Mouse (Mus musculus): Measurements from ENCODE around the gene Atp5h. TPM values are rescaled to one million over a fixed set of nuclear protein-coding genes. Genes with fewer than 3 reads are reported as not detected.
"Not testable (repeated sequence)": the region's sequence is repeated elsewhere in the genome, so short reads cannot be mapped to it uniquely, and the experiment has no call there.

The Atp5h gene
- polyA plus RNA-seq, 1 experiment = 166 TPM

- Histone ChIP-seq H3K36me3 (ENCODE audit: control insufficient read depth, insufficient read depth, low read length) (no peaks in the 10 kb centered on the region), H3K27me3 (ENCODE audit: control insufficient read depth, insufficient read depth, low read length) (no peaks in the 10 kb centered on the region), H3K4me1 (ENCODE audit: control insufficient read depth, insufficient read depth, low read length) (no peaks in the 10 kb centered on the region; the same call in 1 of the 2 replicates), H3K27ac (ENCODE audit: control insufficient read depth, insufficient read depth, low read depth, low read length) (no peak overlapping the region), H3K4me3 (ENCODE audit: control insufficient read depth, low read depth, low read length) (no peak overlapping the region)
- TF ChIP-seq CTCF (IDR thresholded peaks at IDR 0.05; ENCODE audit: control insufficient read depth, insufficient read depth, insufficient replicate concordance, low read depth, low read length) (no peak), POLR2A (IDR thresholded peaks at IDR 0.05; ENCODE audit: control insufficient read depth, low read depth, low read length) (no peak)
Observed at GRCm38 (mm10) chr11:115457405-115457804, 37.6 kb upstream of the Atp5h start.

GRCm38 (mm10) chr11:115456182-115456581, 36.4 kb upstream of the Atp5h start:
- H3K4me3 ChIP-seq (ENCODE audit: control insufficient read depth, low read depth, low read length) = no peak overlapping the region
- TF ChIP-seq CTCF (IDR thresholded peaks at IDR 0.05; ENCODE audit: control insufficient read depth, insufficient read depth, insufficient replicate concordance, low read depth, low read length) (no peak), POLR2A (IDR thresholded peaks at IDR 0.05; ENCODE audit: control insufficient read depth, low read depth, low read length) (no peak)
- no peak overlapping the region for H3K27ac ChIP-seq (ENCODE audit: control insufficient read depth, insufficient read depth, low read depth, low read length)
- no peaks in the 10 kb centered on the region; the same call in 1 of the 2 replicates for H3K4me1 ChIP-seq (ENCODE audit: control insufficient read depth, insufficient read depth, low read length)
- no peaks in the 10 kb centered on the region for H3K27me3 ChIP-seq (ENCODE audit: control insufficient read depth, insufficient read depth, low read length)
- H3K36me3 ChIP-seq (ENCODE audit: control insufficient read depth, insufficient read depth, low read length) = no peaks in the 10 kb centered on the region

DNA sequence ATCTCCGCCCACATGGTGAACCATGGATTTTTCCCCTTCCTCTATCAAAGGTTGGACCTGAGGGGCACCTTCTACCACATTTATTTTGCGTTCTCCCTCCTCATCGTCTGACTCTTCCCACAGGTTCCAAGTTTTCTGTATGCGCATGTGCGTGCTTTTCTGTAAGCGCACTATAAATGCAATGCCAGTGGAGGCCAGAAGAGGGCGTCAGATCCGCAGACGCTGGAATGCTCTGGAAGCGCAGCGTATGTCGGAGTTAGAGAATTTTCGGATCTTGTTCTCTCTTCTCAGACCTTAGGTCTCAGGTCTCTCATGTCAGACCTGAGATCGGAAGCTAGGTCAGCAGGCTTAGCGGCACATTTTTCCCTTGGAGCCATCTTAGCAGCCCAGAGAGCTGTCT, 35.9 kb upstream of the Atp5h start:
- Histone ChIP-seq H3K36me3 (ENCODE audit: control insufficient read depth, insufficient read depth, low read length) (no peaks in the 10 kb centered on the region), H3K27me3 (ENCODE audit: control insufficient read depth, insufficient read depth, low read length) (no peaks in the 10 kb centered on the region), H3K4me3 (ENCODE audit: control insufficient read depth, low read depth, low read length) (peak overlapping the region; percentile 47), H3K4me1 (ENCODE audit: control insufficient read depth, insufficient read depth, low read length) (no peaks in the 10 kb centered on the region; the same call in none of the 2 replicates), H3K27ac (ENCODE audit: control insufficient read depth, insufficient read depth, low read depth, low read length) (no peak overlapping the region)
- TF ChIP-seq CTCF (IDR thresholded peaks at IDR 0.05; ENCODE audit: control insufficient read depth, insufficient read depth, insufficient replicate concordance, low read depth, low read length) = peak; percentile 88; the same call in 1 of the 2 replicates
- no peak for TF ChIP-seq POLR2A (IDR thresholded peaks at IDR 0.05; ENCODE audit: control insufficient read depth, low read depth, low read length)

- H3K27ac ChIP-seq (ENCODE audit: control insufficient read depth, insufficient read depth, low read depth, low read length); H3K36me3 ChIP-seq (ENCODE audit: control insufficient read depth, insufficient read depth, low read length); H3K4me1 ChIP-seq (ENCODE audit: control insufficient read depth, insufficient read depth, low read length); H3K4me3 ChIP-seq (ENCODE audit: control insufficient read depth, low read depth, low read length); H3K27me3 ChIP-seq (ENCODE audit: control insufficient read depth, insufficient read depth, low read length): not testable (repeated sequence)
Observed at GRCm38 (mm10) chr11:115454822-115455221, 35.1 kb upstream of the Atp5h start.

- Histone ChIP-seq H3K36me3 (ENCODE audit: control insufficient read depth, insufficient read depth, low read length) (no peaks in the 10 kb centered on the region), H3K27ac (ENCODE audit: control insufficient read depth, insufficient read depth, low read depth, low read length) (no peak overlapping the region), H3K4me1 (ENCODE audit: control insufficient read depth, insufficient read depth, low read length) (peaks cover 2% of the 10 kb centered on the region), H3K27me3 (ENCODE audit: control insufficient read depth, insufficient read depth, low read length) (no peaks in the 10 kb centered on the region), H3K4me3 (ENCODE audit: control insufficient read depth, low read depth, low read length) (no peak overlapping the region)
- TF ChIP-seq POLR2A (IDR thresholded peaks at IDR 0.05; ENCODE audit: control insufficient read depth, low read depth, low read length) (no peak), CTCF (IDR thresholded peaks at IDR 0.05; ENCODE audit: control insufficient read depth, insufficient read depth, insufficient replicate concordance, low read depth, low read length) (no peak)
Observed at GRCm38 (mm10) chr11:115453306-115453705, 33.5 kb upstream of the Atp5h start.

DNA sequence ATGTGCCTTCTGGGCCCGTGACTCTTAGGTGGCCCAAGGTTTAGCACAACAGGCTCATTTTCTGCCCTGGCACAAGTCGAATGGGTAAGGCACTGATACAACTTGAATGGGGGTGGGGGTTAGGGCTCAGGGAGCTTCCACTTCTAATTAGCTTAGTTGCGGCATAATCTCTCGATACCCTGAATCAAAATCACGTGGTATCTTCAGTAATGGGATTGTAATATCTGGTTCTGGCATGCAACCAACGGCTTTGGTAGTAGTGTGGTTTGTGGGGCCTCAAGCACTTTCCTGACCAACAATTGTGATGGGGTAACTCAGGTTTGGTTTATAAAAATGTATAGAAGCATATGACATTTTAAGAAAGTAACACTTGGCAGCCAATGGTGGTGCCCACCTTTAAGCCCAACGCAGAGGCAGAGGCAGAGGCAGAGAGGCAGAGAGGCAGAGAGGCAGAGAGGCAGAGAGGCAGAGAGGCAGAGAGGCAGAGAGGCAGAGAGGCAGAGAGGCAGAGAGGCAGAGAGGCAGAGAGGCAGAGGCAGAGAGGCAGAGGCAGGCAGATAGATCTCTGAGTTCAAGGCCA, 32.6 kb upstream of the Atp5h start:
- TF ChIP-seq POLR2A (IDR thresholded peaks at IDR 0.05; ENCODE audit: control insufficient read depth, low read depth, low read length) (no peak), CTCF (IDR thresholded peaks at IDR 0.05; ENCODE audit: control insufficient read depth, insufficient read depth, insufficient replicate concordance, low read depth, low read length) (no peak)
- Histone ChIP-seq H3K4me1 (ENCODE audit: control insufficient read depth, insufficient read depth, low read length) (peaks cover 2% of the 10 kb centered on the region), H3K27ac (ENCODE audit: control insufficient read depth, insufficient read depth, low read depth, low read length) (no peak overlapping the region), H3K36me3 (ENCODE audit: control insufficient read depth, insufficient read depth, low read length) (no peaks in the 10 kb centered on the region), H3K4me3 (ENCODE audit: control insufficient read depth, low read depth, low read length) (no peak overlapping the region), H3K27me3 (ENCODE audit: control insufficient read depth, insufficient read depth, low read length) (no peaks in the 10 kb centered on the region)

DNA sequence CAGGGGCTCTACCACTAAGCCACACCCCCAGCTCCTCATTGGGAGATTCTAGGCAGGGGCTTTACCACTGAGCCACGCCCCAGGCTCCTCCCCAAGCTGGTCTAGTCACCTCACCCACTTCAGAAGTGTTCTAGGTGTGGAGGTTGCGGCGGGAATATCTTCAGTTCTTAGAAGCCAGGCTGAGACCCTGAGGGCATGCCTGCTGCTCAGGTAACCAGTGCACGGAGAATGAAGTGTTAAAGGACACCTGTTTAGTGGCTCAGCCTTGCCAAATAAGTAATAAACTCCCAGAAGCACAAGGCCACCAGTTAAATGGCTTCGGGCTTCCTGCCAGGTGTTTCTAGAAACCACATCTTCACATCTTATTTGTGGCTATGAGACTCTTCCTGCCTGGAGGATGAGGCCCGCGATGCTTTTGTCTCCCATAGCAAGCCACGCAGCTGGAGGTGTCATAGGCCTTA, 32.0 kb upstream of the Atp5h start:
- no peak overlapping the region for H3K4me3 ChIP-seq (ENCODE audit: control insufficient read depth, low read depth, low read length)
- H3K27ac ChIP-seq (ENCODE audit: control insufficient read depth, insufficient read depth, low read depth, low read length) = no peak overlapping the region
- H3K27me3 ChIP-seq (ENCODE audit: control insufficient read depth, insufficient read depth, low read length) = no peaks in the 10 kb centered on the region
- peaks cover 2% of the 10 kb centered on the region for H3K4me1 ChIP-seq (ENCODE audit: control insufficient read depth, insufficient read depth, low read length)
- H3K36me3 ChIP-seq (ENCODE audit: control insufficient read depth, insufficient read depth, low read length) = no peaks in the 10 kb centered on the region
- no peak for TF ChIP-seq POLR2A (IDR thresholded peaks at IDR 0.05; ENCODE audit: control insufficient read depth, low read depth, low read length)
- TF ChIP-seq CTCF (IDR thresholded peaks at IDR 0.05; ENCODE audit: control insufficient read depth, insufficient read depth, insufficient replicate concordance, low read depth, low read length) = no peak

DNA sequence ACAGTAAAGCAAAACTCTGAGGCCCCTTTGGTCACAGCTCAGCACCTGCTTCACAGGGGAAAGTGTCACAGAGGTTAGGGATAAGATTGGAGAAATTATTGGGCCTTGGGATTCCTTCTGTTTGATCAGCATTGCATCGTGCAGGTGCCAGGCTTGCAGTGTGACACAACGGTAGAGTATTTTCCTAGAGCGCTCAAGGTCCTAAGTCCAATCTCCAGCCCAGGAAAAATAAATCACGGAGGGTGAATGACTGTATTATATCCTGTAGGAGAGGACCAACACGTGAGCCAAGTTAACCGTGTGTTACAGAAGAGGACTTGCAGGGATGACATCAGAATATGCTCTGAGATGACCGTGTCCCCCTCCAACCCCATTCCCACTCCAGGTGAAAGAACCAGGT, 30.4 kb upstream of the Atp5h start:
- no peak overlapping the region for H3K27ac ChIP-seq (ENCODE audit: control insufficient read depth, insufficient read depth, low read depth, low read length)
- TF ChIP-seq CTCF (IDR thresholded peaks at IDR 0.05; ENCODE audit: control insufficient read depth, insufficient read depth, insufficient replicate concordance, low read depth, low read length) (no peak), POLR2A (IDR thresholded peaks at IDR 0.05; ENCODE audit: control insufficient read depth, low read depth, low read length) (no peak)
- no peaks in the 10 kb centered on the region for H3K27me3 ChIP-seq (ENCODE audit: control insufficient read depth, insufficient read depth, low read length)
- H3K4me3 ChIP-seq (ENCODE audit: control insufficient read depth, low read depth, low read length) = no peak overlapping the region
- H3K4me1 ChIP-seq (ENCODE audit: control insufficient read depth, insufficient read depth, low read length) = peaks cover 5% of the 10 kb centered on the region
- no peaks in the 10 kb centered on the region for H3K36me3 ChIP-seq (ENCODE audit: control insufficient read depth, insufficient read depth, low read length)
